Mouse (Mus musculus) T-cell, adult 66 days (primary cell): Measurements from ENCODE around the gene Wasf1. TPM values are rescaled to one million over a fixed set of nuclear protein-coding genes. Genes with fewer than 3 reads are reported as not detected.

ENCODE experiments used
- total RNA-seq, 2 experiments: library from RNA; stranded (reverse); gene quantifications; 3 replicates in 1 of 2; 4 replicates in 1 of 2; pipeline ENCODE4 v1.2.4; 2023

The Wasf1 gene
- total RNA-seq, result not detected

DNA sequence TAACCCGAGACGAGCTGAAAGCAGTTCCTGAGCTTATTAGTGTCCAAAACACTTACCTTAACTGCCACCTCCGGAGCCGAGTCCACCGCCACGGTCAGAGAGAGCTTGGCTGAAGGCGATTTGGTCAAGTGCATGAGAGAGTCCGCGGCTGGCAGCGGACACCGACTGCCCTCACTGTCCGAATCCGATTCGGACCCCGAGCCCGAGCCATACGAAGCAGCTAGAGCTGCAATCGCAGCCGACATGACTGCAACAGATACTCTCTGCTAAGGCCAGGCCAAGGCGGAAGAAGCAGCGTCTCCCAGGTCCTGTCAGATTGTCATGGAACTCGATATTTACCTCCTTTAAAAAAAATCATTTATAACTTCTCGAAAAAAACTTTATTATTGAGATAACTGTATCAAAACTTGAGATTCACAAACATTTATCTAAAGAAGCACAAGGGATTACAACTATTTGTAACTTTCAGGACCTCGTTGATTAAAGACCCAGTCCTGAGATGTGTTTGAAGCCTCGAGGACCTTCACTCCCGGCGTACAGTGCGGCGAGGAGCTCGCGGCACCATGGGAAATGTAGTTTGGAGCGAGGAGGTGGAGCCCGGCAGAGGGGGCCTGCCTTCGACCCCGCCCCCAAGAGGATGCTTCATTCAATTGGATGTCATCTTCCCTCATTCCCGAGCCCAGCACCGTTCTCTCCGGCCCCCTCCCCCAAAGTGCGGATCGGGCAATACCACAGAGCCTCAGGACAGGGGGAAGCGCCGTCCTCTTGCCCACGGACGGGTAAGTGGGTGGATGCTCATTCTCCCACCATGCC, at the start of gene Wasf1, which contains the start of gene Cdc40:
Wasf1 (plus strand) TSS at position 645 of the 813 bp plus-strand sequence.
Cdc40 (minus strand) TSS at position 481 of the 813 bp plus-strand sequence.

Other genes with a start within 250 kb of the Wasf1 start
- gene Mettl24, start 200.2 kb upstream of the Wasf1 start, total RNA-seq, result not detected
- gene Cdc40, start 164 bp upstream of the Wasf1 start, total RNA-seq, result 10 to 100 TPM; 53.6 to 53.7 TPM
- gene Gpr6, start 188.8 kb downstream of the Wasf1 start, total RNA-seq, result not detected